Mouse (Mus musculus): ENCODE measurements at regions not wholly inside any gene's neighbourhood (a gene's known extent, or its start where the extent isn't known, plus 50 kb on each side); places are given as distances from the start of the nearest gene placed in this dataset.
"Not testable (repeated sequence)": the region's sequence is repeated elsewhere in the genome, so short reads cannot be mapped to it uniquely, and the experiment has no call there.

DNA sequence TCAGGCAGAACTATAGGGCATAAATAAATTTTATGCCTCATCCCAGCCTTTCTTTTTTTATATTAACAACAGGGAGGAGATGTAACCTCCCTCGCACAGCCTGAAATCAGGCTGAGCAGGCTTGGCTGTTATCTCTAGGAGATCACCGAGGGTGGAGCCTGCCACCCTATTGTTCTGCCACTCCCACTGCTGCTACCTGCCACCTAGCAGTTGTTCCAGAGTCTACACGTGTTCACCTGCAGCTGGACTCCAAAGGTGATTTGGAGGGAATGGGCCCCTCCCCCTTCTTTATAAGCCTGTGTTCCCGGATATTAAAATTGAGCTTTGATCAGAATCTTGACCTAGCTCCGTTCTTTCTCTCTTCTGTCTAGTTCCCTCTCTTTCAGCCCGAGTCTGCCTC lies 245.8 kb upstream of the Ube2e2 start:
- TF ChIP-seq CTCF (IDR thresholded peaks at IDR 0.05; ENCODE audit: extremely low read depth, insufficient read length, insufficient replicate concordance, low read depth, low read length); POLR2A (IDR thresholded peaks at IDR 0.05; ENCODE audit: low read depth, low read length): not testable (repeated sequence)

Data from small intestine, adult 2 months (tissue).